Mouse (Mus musculus) neural tube, embryonic 13.5 days (tissue): ENCODE measurements around the gene Notch2. TPM values are rescaled to one million over a fixed set of nuclear protein-coding genes. Genes with fewer than 3 reads are reported as not detected.

Experiments used
- ATAC-seq: fragments of 200-750 bp; cut with Nextera tagmentation; 2 replicates; pipeline ENCODE4 v1.8.0; 2017; ENCODE audit warnings: low read depth, mild to moderate bottlenecking, moderate TSS enrichment, moderate library complexity
- H3K27ac ChIP-seq: fragments of 300-500 bp; sonication (generic); replicated peaks from 2 replicates; pipeline ENCODE4 v1.5.1; 2015; ENCODE audit warnings: moderate library complexity, mild to moderate bottlenecking, inconsistent platforms
- H3K27me3 ChIP-seq: fragments of 300-500 bp; sonication (generic); 2 replicates; pipeline ENCODE4 v1.6.1; 2015; ENCODE audit warnings: mild to moderate bottlenecking, inconsistent platforms
- H3K36me3 ChIP-seq: fragments of 300-500 bp; sonication (generic); 2 replicates; pipeline ENCODE4 v1.6.1; 2015; ENCODE audit warnings: mild to moderate bottlenecking, inconsistent platforms
- H3K4me1 ChIP-seq: fragments of 300-500 bp; sonication (generic); replicated peaks from 2 replicates; pipeline ENCODE4 v1.6.1; 2015; ENCODE audit warnings: inconsistent platforms
- H3K4me2 ChIP-seq: fragments of 300-500 bp; sonication (generic); 2 replicates; pipeline ENCODE4 v1.6.1; 2015; ENCODE audit warnings: inconsistent platforms, mild to moderate bottlenecking, moderate library complexity
- H3K4me3 ChIP-seq: fragments of 300-500 bp; sonication (generic); 2 replicates; pipeline ENCODE4 v1.5.1; 2015; ENCODE audit warnings: mild to moderate bottlenecking, inconsistent platforms
- H3K9ac ChIP-seq: fragments of 300-500 bp; sonication (generic); 2 replicates; pipeline ENCODE4 v1.6.1; 2015; ENCODE audit warnings: moderate library complexity, mild to moderate bottlenecking, inconsistent platforms
- H3K9me3 ChIP-seq: fragments of 300-500 bp; sonication (generic); 2 replicates; pipeline ENCODE4 v1.6.1; 2016; ENCODE audit warnings: inconsistent platforms
- WGBS: fragments of 180-500 bp; shearing (Covaris S2); methylation state at CpG from one replicate; pipeline ENCODE4 v1.1.7; 2015; 5-methylcytosine and 5-hydroxymethylcytosine counted together
- polyA plus RNA-seq: library from polyadenylated mRNA; unstranded; fragments of >200 nt; fragmentation: Nextera tagmentation; extraction: Ambion mirVana; gene quantifications from 2 replicates; pipeline ENCODE4 v1.2.1, GENCODE M21; 2015

The Notch2 gene
- polyA plus RNA-seq, 1 experiment from 2014 or later: 11.2 TPM

GRCm38 (mm10) chr3:98020431-98021229 is 7.3 kb downstream of the Notch2 start:
- no peak overlapping the region for H3K9ac ChIP-seq
- no peak overlapping the region for H3K4me3 ChIP-seq
- no peaks in the 10 kb centered on the region for H3K36me3 ChIP-seq
- no peak overlapping the region for H3K4me2 ChIP-seq
- H3K27ac ChIP-seq: no peak overlapping the region
- WGBS: 72% methylated on average over 9 of the region's 9 CpGs
- no peak for ATAC-seq
- H3K4me1 ChIP-seq: peaks cover 72% of the 10 kb centered on the region
- H3K27me3 ChIP-seq: no peaks in the 10 kb centered on the region
- H3K9me3 ChIP-seq: no peaks in the 10 kb centered on the region

- no peaks in the 10 kb centered on the region for H3K27me3 ChIP-seq
- H3K27ac ChIP-seq: peak overlapping the region; percentile 73
- H3K9ac ChIP-seq: 0 out of 2 replicates have a peak overlapping the region, but pooled peaks have one; percentile 1
These were observed 11.0 kb downstream of the Notch2 start for GRCm38 (mm10) chr3:98024288-98024848.

GRCm38 (mm10) chr3:98025521-98025920 is 12.2 kb downstream of the Notch2 start:
- H3K4me2 ChIP-seq: peak overlapping the region; percentile 44; the same call in 1 of the 2 replicates
- ATAC-seq: no peak; the same call in 1 of the 2 replicates
- 39% methylated on average over 14 of the region's 14 CpGs for WGBS

More at GRCm38 (mm10) chr3:98024288-98024848, 11.0 kb downstream of the Notch2 start:
- WGBS: 3% methylated on average over 13 of the region's 13 CpGs
- ATAC-seq: peak; percentile 67
- H3K4me2 ChIP-seq: peak overlapping the region; percentile 44
- H3K4me1 ChIP-seq: peaks cover 65% of the 10 kb centered on the region
- H3K36me3 ChIP-seq: no peaks in the 10 kb centered on the region
- no peaks in the 10 kb centered on the region for H3K9me3 ChIP-seq
- no peak overlapping the region for H3K4me3 ChIP-seq

GRCm38 (mm10) chr3:98025921-98026880 is 12.9 kb downstream of the Notch2 start:
- no peak for ATAC-seq
- H3K36me3 ChIP-seq: no peaks in the 10 kb centered on the region
- H3K27me3 ChIP-seq: no peaks in the 10 kb centered on the region
- H3K9ac ChIP-seq: peak overlapping the region; percentile 31; the same call in 1 of the 2 replicates
- no peaks in the 10 kb centered on the region for H3K9me3 ChIP-seq
- H3K4me2 ChIP-seq: peak overlapping the region; percentile 44; the same call in 1 of the 2 replicates
- peaks cover 65% of the 10 kb centered on the region for H3K4me1 ChIP-seq
- H3K4me3 ChIP-seq: no peak overlapping the region
- WGBS: 39% methylated on average over 10 of the region's 10 CpGs
- peak overlapping the region; percentile 73; the same call in 1 of the 2 replicates for H3K27ac ChIP-seq

More at GRCm38 (mm10) chr3:98025521-98025920, 12.2 kb downstream of the Notch2 start:
- no peaks in the 10 kb centered on the region for H3K36me3 ChIP-seq
- H3K27me3 ChIP-seq: no peaks in the 10 kb centered on the region
- H3K4me3 ChIP-seq: no peak overlapping the region
- H3K27ac ChIP-seq: peak overlapping the region; percentile 73
- no peaks in the 10 kb centered on the region for H3K9me3 ChIP-seq
- H3K9ac ChIP-seq: peak overlapping the region; percentile 31; the same call in 1 of the 2 replicates
- peaks cover 64% of the 10 kb centered on the region for H3K4me1 ChIP-seq

- no peaks in the 10 kb centered on the region for H3K36me3 ChIP-seq
- H3K9me3 ChIP-seq: no peaks in the 10 kb centered on the region
- H3K27ac ChIP-seq: no peak overlapping the region
- no peak overlapping the region for H3K4me2 ChIP-seq
- no peak overlapping the region for H3K9ac ChIP-seq
- ATAC-seq: no peak
- WGBS: 49% methylated on average over 3 of the region's 3 CpGs
- no peaks in the 10 kb centered on the region for H3K27me3 ChIP-seq
- peaks cover 75% of the 10 kb centered on the region for H3K4me1 ChIP-seq
- no peak overlapping the region for H3K4me3 ChIP-seq
These were observed 14.0 kb downstream of the Notch2 start for GRCm38 (mm10) chr3:98027371-98027774.

- H3K9me3 ChIP-seq: no peaks in the 10 kb centered on the region
- H3K36me3 ChIP-seq: no peaks in the 10 kb centered on the region
- H3K27me3 ChIP-seq: no peaks in the 10 kb centered on the region
- H3K4me2 ChIP-seq: no peak overlapping the region
- H3K27ac ChIP-seq: no peak overlapping the region
- ATAC-seq: no peak
- no peak overlapping the region for H3K4me3 ChIP-seq
- WGBS: 59% methylated on average over 4 of the region's 4 CpGs
- no peak overlapping the region for H3K9ac ChIP-seq
- H3K4me1 ChIP-seq: peaks cover 80% of the 10 kb centered on the region
These were observed 14.7 kb downstream of the Notch2 start for GRCm38 (mm10) chr3:98028072-98028471.

GRCm38 (mm10) chr3:98028936-98029335 is 15.6 kb downstream of the Notch2 start:
- peaks cover 82% of the 10 kb centered on the region for H3K4me1 ChIP-seq
- no peak overlapping the region for H3K27ac ChIP-seq
- H3K9ac ChIP-seq: no peak overlapping the region
- H3K36me3 ChIP-seq: no peaks in the 10 kb centered on the region
- H3K27me3 ChIP-seq: no peaks in the 10 kb centered on the region
- no peak overlapping the region for H3K4me2 ChIP-seq
- ATAC-seq: no peak
- 71% methylated on average over 10 of the region's 10 CpGs for WGBS
- no peak overlapping the region for H3K4me3 ChIP-seq
- no peaks in the 10 kb centered on the region for H3K9me3 ChIP-seq

GRCm38 (mm10) chr3:98031104-98031503 is 17.8 kb downstream of the Notch2 start:
- H3K27ac ChIP-seq: no peak overlapping the region
- no peak for ATAC-seq
- H3K9me3 ChIP-seq: no peaks in the 10 kb centered on the region
- no peaks in the 10 kb centered on the region for H3K36me3 ChIP-seq
- peaks cover 82% of the 10 kb centered on the region for H3K4me1 ChIP-seq
- no peak overlapping the region for H3K4me3 ChIP-seq
- H3K4me2 ChIP-seq: no peak overlapping the region
- WGBS: 83% methylated on average over 7 of the region's 7 CpGs
- no peak overlapping the region for H3K9ac ChIP-seq
- no peaks in the 10 kb centered on the region for H3K27me3 ChIP-seq

GRCm38 (mm10) chr3:98032191-98032590 is 18.9 kb downstream of the Notch2 start:
- WGBS: 67% methylated on average over 3 of the region's 3 CpGs
- no peak for ATAC-seq
- Histone ChIP-seq H3K9me3 (no peaks in the 10 kb centered on the region), H3K27me3 (no peaks in the 10 kb centered on the region), H3K9ac (no peak overlapping the region), H3K36me3 (no peaks in the 10 kb centered on the region), H3K4me2 (no peak overlapping the region), H3K4me3 (no peak overlapping the region), H3K27ac (no peak overlapping the region), H3K4me1 (peaks cover 82% of the 10 kb centered on the region)

- 44% methylated on average over 5 of the region's 5 CpGs for WGBS
- no peak for ATAC-seq
These were observed 19.6 kb downstream of the Notch2 start for GRCm38 (mm10) chr3:98032944-98033343.

GRCm38 (mm10) chr3:98034622-98035593 is 21.6 kb downstream of the Notch2 start:
- 44% methylated on average over 15 of the region's 15 CpGs for WGBS

More at GRCm38 (mm10) chr3:98032944-98033343, 19.6 kb downstream of the Notch2 start:
- Histone ChIP-seq H3K4me3 (no peak overlapping the region), H3K27ac (no peak overlapping the region), H3K9ac (no peak overlapping the region), H3K36me3 (no peaks in the 10 kb centered on the region), H3K4me1 (peaks cover 87% of the 10 kb centered on the region), H3K27me3 (no peaks in the 10 kb centered on the region), H3K9me3 (no peaks in the 10 kb centered on the region), H3K4me2 (no peak overlapping the region)

More at GRCm38 (mm10) chr3:98034622-98035593, 21.6 kb downstream of the Notch2 start:
- Histone ChIP-seq H3K27me3 (no peaks in the 10 kb centered on the region), H3K27ac (peak overlapping the region; percentile 76), H3K4me2 (peak overlapping the region; percentile 6; the same call in 1 of the 2 replicates), H3K4me3 (no peak overlapping the region), H3K9ac (peak overlapping the region; percentile 41; the same call in 1 of the 2 replicates), H3K4me1 (peaks cover 93% of the 10 kb centered on the region), H3K36me3 (no peaks in the 10 kb centered on the region), H3K9me3 (no peaks in the 10 kb centered on the region)
- peak; percentile 60 for ATAC-seq
